Comparison of ENCODE assay signal across 9 mouse cellular contexts in genomic region chr4:59381007-59381743, GRCm38 (mm10). TPM values are rescaled to one million over a fixed set of nuclear protein-coding genes. Genes with fewer than 3 reads are reported as not detected.
A peak's percentile ranks its signal among the peaks of the same experiment; 100 is the strongest.
DNase-seq lines count a peak whose midpoint lies in the region; ATAC-seq lines count a peak whose summit lies in the region.
"Had no signal": no experiment of that assay in that cellular context is flagged by ENCODE, and none has a peak within 500 bp of the region (broad histone marks: within the 10 kb centered on the region; RNA-seq: fewer than 3 reads in every experiment).

No protein-coding gene starts in this region.

- intact Hi-C loops in left cerebral cortex, postnatal 4 days (cut with DNase I) = loop anchor here (2.0 to 5.0 kb wide), 3 partner anchors 166 to 401 kb away; partner anchors contain the start of gene Ptbp3

- no peaks in the 10 kb centered on the region for H3K36me3 ChIP-seq in neural tube, embryonic 11.5 days (ENCODE audit: control insufficient read depth, insufficient read depth, low read length)
- H3K36me3 ChIP-seq in kidney, embryonic 14.5 days (ENCODE audit: control insufficient read depth, insufficient read depth, low read length) = no peaks in the 10 kb centered on the region

- no peak for ATAC-seq in neural tube, embryonic 11.5 days (ENCODE audit: insufficient read depth, low FRiP score, low TSS enrichment)
- peak; percentile 65 for ATAC-seq in kidney, embryonic 14.5 days (ENCODE audit: low FRiP score, low TSS enrichment)
- ATAC-seq in inflammation-experienced regulatory T-cells, adult 6 months = no peak

- no peaks in the 10 kb centered on the region for H3K27me3 ChIP-seq in neural tube, embryonic 11.5 days (ENCODE audit: control insufficient read depth, insufficient read depth, low read length)
- no peaks in the 10 kb centered on the region for H3K27me3 ChIP-seq in kidney, embryonic 14.5 days (ENCODE audit: control insufficient read depth, insufficient read depth, low read length)
- H3K27me3 ChIP-seq: liver, embryonic 15.5 days had no signal

- WGBS in neural tube, embryonic 11.5 days = 80% methylated on average over 13 of the region's 13 CpGs
- 69% methylated on average over 13 of the region's 13 CpGs for WGBS in kidney, embryonic 14.5 days

- H3K4me2 ChIP-seq in neural tube, embryonic 11.5 days (ENCODE audit: low read depth) = no peak overlapping the region
- no peak overlapping the region for H3K4me2 ChIP-seq in kidney, embryonic 14.5 days (replicated peaks; ENCODE audit: low read depth, low read length)
- H3K4me2 ChIP-seq: liver, embryonic 15.5 days had no signal

- no peaks in the 10 kb centered on the region for H3K4me1 ChIP-seq in neural tube, embryonic 11.5 days (ENCODE audit: control insufficient read depth, insufficient read depth, low read length)
- peaks cover 16% of the 10 kb centered on the region; the same call in 1 of the 2 replicates for H3K4me1 ChIP-seq in kidney, embryonic 14.5 days (ENCODE audit: control insufficient read depth, insufficient read depth, low read length)
- H3K4me1 ChIP-seq: liver, embryonic 15.5 days had no signal

- no peak overlapping the region for H3K4me3 ChIP-seq in neural tube, embryonic 11.5 days (ENCODE audit: low read depth, low read length)
- H3K4me3 ChIP-seq in kidney, embryonic 14.5 days (ENCODE audit: low read length) = no peak overlapping the region
- H3K4me3 ChIP-seq: liver, embryonic 15.5 days had no signal

- H3K9me3 ChIP-seq in neural tube, embryonic 11.5 days (ENCODE audit: control insufficient read depth, low read length) = no peaks in the 10 kb centered on the region
- H3K9me3 ChIP-seq in kidney, embryonic 14.5 days (ENCODE audit: control insufficient read depth, low read length) = no peaks in the 10 kb centered on the region
- H3K9me3 ChIP-seq: liver, embryonic 15.5 days had no signal

- H3K9ac ChIP-seq in neural tube, embryonic 11.5 days (ENCODE audit: low read length) = no peak overlapping the region
- no peak overlapping the region for H3K9ac ChIP-seq in kidney, embryonic 14.5 days (ENCODE audit: low read depth, low read length)
- H3K9ac ChIP-seq: liver, embryonic 15.5 days had no signal

- peak; percentile 26 for DNase-seq in neural tube, embryonic 11.5 days (ENCODE audit: low spot score)
- no peak for DNase-seq in neural tube, embryonic 10.5 days (ENCODE audit: extremely low spot score, low spot score)
- DNase-seq in cerebellum, adult 9-10 months = peak; percentile 92
- peak; percentile 66 for DNase-seq in gastrocnemius, postnatal 25 days
- DNase-seq in left cerebral cortex, postnatal 4 days = peak; percentile 91
- peak; percentile 79 to 83 for DNase-seq in right cerebral cortex, adult 2 months (ENCODE audit: low spot score in 2 of 2)

- H3K27ac ChIP-seq in neural tube, embryonic 11.5 days (ENCODE audit: low read depth, low read length) = no peak overlapping the region
- H3K27ac ChIP-seq in kidney, embryonic 14.5 days (ENCODE audit: low read depth, low read length) = no peak overlapping the region
- H3K27ac ChIP-seq: liver, embryonic 15.5 days had no signal

RNA-seq across cellular contexts. Expression of gene Susd1, which starts 57.3 kb away (rescaled TPM):
- polyA plus RNA-seq in neural tube, embryonic 11.5 days (2014; fragmentation: Nextera tagmentation; extraction: Ambion mirVana) = 0.81 and 1.8 TPM in 2 replicates
- under 1 TPM; 0.51 to 1.00 TPM for total RNA-seq in gastrocnemius, postnatal 25 days (2021)
- 5.5 and 8.3 TPM in 2 replicates for polyA plus RNA-seq in kidney, embryonic 14.5 days (2014; fragmentation: Nextera tagmentation; extraction: Ambion mirVana)
- 1 to 10 TPM; 6.0 to 6.4 TPM for total RNA-seq in left cerebral cortex, postnatal 4 days (2021)
- polyA plus RNA-seq in inflammation-experienced regulatory T-cells, adult 6 months (2017; shearing (Covaris generic)) = 1 to 10 TPM in 1 of 3 experiments, under 1 TPM in 1, not detected in 1; 0.82 to 1.3 TPM
